Mouse (Mus musculus): ENCODE results near the gene Gm28308. TPM values are rescaled to one million over a fixed set of nuclear protein-coding genes. Genes with fewer than 3 reads are reported as not detected.

Gene Gm28308
- total and polyA plus RNA-seq, 3 experiments, result not detected

DNA sequence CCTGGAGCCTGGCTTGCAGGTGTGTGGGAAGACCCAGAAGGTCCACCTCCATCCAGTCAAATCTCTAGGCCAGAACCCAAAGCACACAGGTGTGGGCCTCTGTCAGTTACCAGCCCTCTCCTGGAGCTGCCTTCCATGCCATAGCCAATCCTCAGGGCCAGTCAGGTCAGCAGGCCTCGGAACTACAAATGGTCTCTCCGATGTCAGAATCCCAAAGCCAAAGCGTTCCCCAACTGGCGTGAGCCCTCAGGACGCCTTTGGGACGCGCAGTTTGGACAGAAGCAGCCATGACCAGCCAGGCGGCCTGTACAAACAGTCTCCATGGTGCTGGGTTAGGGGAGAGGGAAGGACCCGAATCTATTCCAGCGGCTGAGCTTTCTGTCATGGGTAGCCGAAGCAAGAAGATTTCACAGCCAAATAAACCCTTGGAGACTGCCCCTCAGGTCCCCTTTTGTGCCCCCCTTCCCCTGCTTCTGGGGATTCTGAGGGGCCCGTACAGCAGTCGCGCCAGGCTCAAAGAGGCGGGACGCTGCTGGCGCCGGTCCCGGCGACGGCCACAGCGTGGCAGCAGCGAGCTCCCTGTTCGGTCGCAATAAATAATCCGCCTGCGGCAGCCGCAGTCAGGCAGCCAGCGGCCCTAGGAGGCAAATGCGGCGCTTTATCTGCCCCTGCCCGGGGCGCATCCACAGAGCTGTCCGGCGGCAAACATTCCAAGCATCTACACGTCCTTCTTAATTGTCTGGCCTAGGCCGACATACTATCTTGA, 1.8 kb downstream of the Gm28308 start (continued):
- TF ChIP-seq MXI1 (IDR thresholded peaks at IDR 0.05; ENCODE audit: low read depth, low read length) (no peak), JUN (IDR thresholded peaks at IDR 0.05; ENCODE audit: insufficient read depth, low read depth, low read length) (no peak), E2F4 (IDR thresholded peaks at IDR 0.05; ENCODE audit: insufficient replicate concordance, low read depth, low read length) (no peak), NRF1 (IDR thresholded peaks at IDR 0.05; ENCODE audit: low read depth, low read length) (0 out of 2 replicates have a peak, but pooled peaks have one; percentile 27), CHD1 (IDR thresholded peaks at IDR 0.05; ENCODE audit: low read depth, low read length) (no peak), JUND (conservative IDR thresholded peaks at IDR 0.05; ENCODE audit: low read depth, low read length) (no peak), ELF1 (IDR thresholded peaks at IDR 0.05; ENCODE audit: low read depth, low read length) (0 out of 2 replicates have a peak, but pooled peaks have one; percentile 11), HCFC1 (IDR thresholded peaks at IDR 0.05; ENCODE audit: low read depth, low read length) (peak; percentile 17; the same call in 1 of the 2 replicates), ZNF384 (IDR thresholded peaks at IDR 0.05; ENCODE audit: low read depth, low read length) (no peak), MAZ (IDR thresholded peaks at IDR 0.05; ENCODE audit: low read depth, low read length) (no peak), ZMIZ1 (IDR thresholded peaks at IDR 0.05; ENCODE audit: low read depth, low read length) (no peak), GABPA (IDR thresholded peaks at IDR 0.05; ENCODE audit: insufficient replicate concordance, low read depth, low read length) (no peak), POLR2A (IDR thresholded peaks at IDR 0.05; ENCODE audit: low read depth, low read length) (peak; percentile 55), IRF4 (IDR thresholded peaks at IDR 0.05; ENCODE audit: low read depth, low read length) (0 out of 2 replicates have a peak, but pooled peaks have one; percentile 9)

DNA sequence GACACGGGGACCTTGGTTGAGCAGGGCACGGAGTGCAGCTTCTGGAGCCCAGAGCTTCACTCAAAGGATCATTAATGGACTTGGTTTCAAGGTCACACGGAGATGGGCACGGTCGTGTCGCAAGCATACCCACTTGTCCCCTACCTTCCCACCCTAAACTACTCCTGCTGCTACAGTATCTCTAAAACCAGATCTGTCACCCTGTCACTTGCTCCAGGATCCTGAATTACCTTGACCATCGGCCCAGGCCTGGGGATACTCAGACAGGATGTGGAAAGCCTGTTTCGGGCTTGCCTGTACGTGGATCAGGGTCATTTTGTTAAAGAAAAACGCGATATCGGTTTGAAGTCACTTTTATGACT, 3.5 kb downstream of the Gm28308 start:
- Histone ChIP-seq H3K4me1 (ENCODE audit: control insufficient read depth in 1 of 2, insufficient read depth in 2 of 2) (peaks cover 4 to 17% of the 10 kb centered on the region in 2 experiments; a peak in 2 of 4 replicates), H3K4me2 (ENCODE audit: insufficient read depth, low read depth, poor library complexity, severe bottlenecking) (no peak overlapping the region), H3K36me3 (replicated peaks in 1 of 2; ENCODE audit: control insufficient read depth in 1 of 2, insufficient read depth in 1 of 2, low read length in 1 of 2) (peaks cover 17 to 32% of the 10 kb centered on the region in 2 experiments), H3K9me3 (replicated peaks; ENCODE audit: low read length) (peaks cover 41% of the 10 kb centered on the region), H3K9ac (ENCODE audit: insufficient read depth, low read depth) (no peak overlapping the region), H3K79me2 (replicated peaks; ENCODE audit: control insufficient read depth, extremely low read depth, insufficient read depth, poor library complexity, severe bottlenecking) (no peaks in the 10 kb centered on the region), H3K4me3 (replicated peaks in 1 of 3; ENCODE audit: low read depth in 2 of 3, low read length in 2 of 3, poor library complexity in 1 of 3) (no peak overlapping the region), H3K27ac (ENCODE audit: insufficient read depth, low read depth) (no peak overlapping the region), H3K27me3 (replicated peaks) (peaks cover 2% of the 10 kb centered on the region)
- TF ChIP-seq JUND (conservative IDR thresholded peaks at IDR 0.05; ENCODE audit: low read depth, low read length) (no peak), TBP (conservative IDR thresholded peaks at IDR 0.05; ENCODE audit: low read depth, low read length) (no peak)
- no peak for DNase-seq (ENCODE audit: extremely low read depth)
- in situ Hi-C loops (cut with MboI; ENCODE audit: low pct_ligation_motif_present, low pct_unique_long_range_greater_than_20kb, low sequenced_read_pairs) (loop anchor here (10.0 to 25.0 kb wide), 2 partner anchors 197 to 345 kb away; partner anchors contain the start of gene Skap2), dilution Hi-C loops (cut with MboI; ENCODE audit: extremely low pct_ligation_motif_present, extremely low pct_unique_long_range_greater_than_20kb, low sequenced_read_pairs) (no loop called here)
